Mouse (Mus musculus) embryonic facial prominence, embryonic 13.5 days (tissue): ENCODE data around the gene Ophn1. TPM values are rescaled to one million over a fixed set of nuclear protein-coding genes. Genes with fewer than 3 reads are reported as not detected.

Source experiments
- ATAC-seq: fragments of 200-750 bp; cut with Nextera tagmentation; 2 replicates; pipeline ENCODE4 v1.8.0; 2017; ENCODE audit warnings: low read depth; ENCODE audit not compliant: insufficient number of reproducible peaks, insufficient read depth, low FRiP score, low TSS enrichment
- H3K27ac ChIP-seq: fragments of 300-500 bp; sonication (generic); 2 replicates; pipeline ENCODE4 v1.5.1; 2015; ENCODE audit warnings: moderate library complexity, mild to moderate bottlenecking, inconsistent platforms
- H3K27me3 ChIP-seq: fragments of 300-500 bp; sonication (generic); 2 replicates; pipeline ENCODE4 v1.6.1; 2015; ENCODE audit warnings: mild to moderate bottlenecking, inconsistent platforms
- H3K36me3 ChIP-seq: fragments of 300-500 bp; sonication (generic); 2 replicates; pipeline ENCODE4 v1.6.1; 2015; ENCODE audit warnings: mild to moderate bottlenecking, inconsistent platforms
- H3K4me1 ChIP-seq: fragments of 300-500 bp; sonication (generic); 2 replicates; pipeline ENCODE4 v1.6.1; 2015; ENCODE audit warnings: inconsistent platforms
- H3K4me2 ChIP-seq: fragments of 300-500 bp; sonication (generic); 2 replicates; pipeline ENCODE4 v1.6.1; 2015; ENCODE audit warnings: moderate library complexity, mild to moderate bottlenecking, inconsistent platforms
- H3K4me3 ChIP-seq: fragments of 300-500 bp; sonication (generic); 2 replicates; pipeline ENCODE4 v1.5.1; 2015; ENCODE audit warnings: mild to moderate bottlenecking, inconsistent platforms
- H3K9ac ChIP-seq: fragments of 300-500 bp; sonication (generic); 2 replicates; pipeline ENCODE4 v1.6.1; 2015; ENCODE audit warnings: mild to moderate bottlenecking, inconsistent platforms
- H3K9me3 ChIP-seq: fragments of 300-500 bp; sonication (generic); 2 replicates; pipeline ENCODE4 v1.6.1; 2016; ENCODE audit warnings: inconsistent platforms
- WGBS: fragments of 180-500 bp; shearing (Covaris S2); methylation state at CpG from one replicate; pipeline ENCODE4 v1.1.7; 2015; ENCODE audit warnings: mixed read lengths; 5-methylcytosine and 5-hydroxymethylcytosine counted together
- polyA plus RNA-seq: library from polyadenylated mRNA; unstranded; fragments of >200 nt; fragmentation: Nextera tagmentation; extraction: Ambion mirVana; gene quantifications from 2 replicates; pipeline ENCODE4 v1.2.1, GENCODE M21; 2015

Ophn1 gene
- polyA plus RNA-seq, 1 experiment from 2014 or later = 21.1 TPM

- no peak for ATAC-seq
- no peak overlapping the region for H3K4me2 ChIP-seq
- H3K27ac ChIP-seq = no peak overlapping the region
- H3K9ac ChIP-seq = no peak overlapping the region
- no peaks in the 10 kb centered on the region for H3K36me3 ChIP-seq
- H3K9me3 ChIP-seq = no peaks in the 10 kb centered on the region
- WGBS = 77% methylated on average over 4 of the region's 4 CpGs
- H3K4me3 ChIP-seq = no peak overlapping the region
- H3K27me3 ChIP-seq = no peaks in the 10 kb centered on the region; the same call in 1 of the 2 replicates
- no peaks in the 10 kb centered on the region for H3K4me1 ChIP-seq
Measured at GRCm38 (mm10) chrX:98774247-98774950, 116.4 kb downstream of the Ophn1 start.

GRCm38 (mm10) chrX:98755089-98755488 lies 135.7 kb downstream of the Ophn1 start:
- WGBS = 49% methylated on average over 2 of the region's 2 CpGs
- Histone ChIP-seq H3K4me1 (no peaks in the 10 kb centered on the region), H3K9me3 (no peaks in the 10 kb centered on the region), H3K4me3 (no peak overlapping the region), H3K4me2 (no peak overlapping the region), H3K27ac (no peak overlapping the region), H3K27me3 (peaks cover 4% of the 10 kb centered on the region), H3K36me3 (no peaks in the 10 kb centered on the region), H3K9ac (no peak overlapping the region)
- ATAC-seq = no peak

GRCm38 (mm10) chrX:98751279-98751817 lies 139.5 kb downstream of the Ophn1 start:
- H3K9ac ChIP-seq = no peak overlapping the region
- no peaks in the 10 kb centered on the region for H3K36me3 ChIP-seq
- 75% methylated on average over 1 of the region's 1 CpGs for WGBS
- H3K9me3 ChIP-seq = no peaks in the 10 kb centered on the region
- no peak for ATAC-seq
- H3K27me3 ChIP-seq = no peaks in the 10 kb centered on the region; the same call in 1 of the 2 replicates
- H3K4me2 ChIP-seq = no peak overlapping the region
- no peak overlapping the region for H3K27ac ChIP-seq
- no peaks in the 10 kb centered on the region for H3K4me1 ChIP-seq
- no peak overlapping the region for H3K4me3 ChIP-seq

GRCm38 (mm10) chrX:98736758-98737157 lies 154.1 kb downstream of the Ophn1 start:
- Histone ChIP-seq H3K4me3 (no peak overlapping the region), H3K27me3 (peaks cover 2% of the 10 kb centered on the region; the same call in 1 of the 2 replicates), H3K27ac (no peak overlapping the region), H3K9me3 (no peaks in the 10 kb centered on the region), H3K4me2 (no peak overlapping the region), H3K9ac (no peak overlapping the region), H3K36me3 (no peaks in the 10 kb centered on the region), H3K4me1 (0 out of 2 replicates have a peak, but pooled peaks cover 3% of the 10 kb centered on the region)
- 85% methylated on average over 5 of the region's 5 CpGs for WGBS
- no peak for ATAC-seq

GRCm38 (mm10) chrX:98722991-98723390 lies 167.8 kb downstream of the Ophn1 start:
- no peaks in the 10 kb centered on the region for H3K36me3 ChIP-seq
- ATAC-seq = no peak

GRCm38 (mm10) chrX:98707766-98708165 lies 183.1 kb downstream of the Ophn1 start:
- 0 out of 2 replicates have a peak, but pooled peaks cover 3% of the 10 kb centered on the region for H3K27me3 ChIP-seq

More at GRCm38 (mm10) chrX:98722991-98723390, 167.8 kb downstream of the Ophn1 start:
- Histone ChIP-seq H3K9me3 (no peaks in the 10 kb centered on the region), H3K4me2 (no peak overlapping the region), H3K27ac (no peak overlapping the region), H3K4me1 (no peaks in the 10 kb centered on the region), H3K9ac (no peak overlapping the region), H3K27me3 (no peaks in the 10 kb centered on the region), H3K4me3 (no peak overlapping the region)
- 88% methylated on average over 10 of the region's 10 CpGs for WGBS

GRCm38 (mm10) chrX:98701635-98702034 lies 189.2 kb downstream of the Ophn1 start:
- H3K27me3 ChIP-seq = 0 out of 2 replicates have a peak, but pooled peaks cover 3% of the 10 kb centered on the region
- no peak overlapping the region for H3K9ac ChIP-seq
- no peaks in the 10 kb centered on the region for H3K9me3 ChIP-seq
- no peak overlapping the region for H3K4me2 ChIP-seq
- H3K36me3 ChIP-seq = no peaks in the 10 kb centered on the region
- H3K4me1 ChIP-seq = no peaks in the 10 kb centered on the region
- H3K4me3 ChIP-seq = no peak overlapping the region
- ATAC-seq = no peak
- H3K27ac ChIP-seq = no peak overlapping the region
- 23% methylated on average over 4 of the region's 4 CpGs for WGBS

More at GRCm38 (mm10) chrX:98707766-98708165, 183.1 kb downstream of the Ophn1 start:
- Histone ChIP-seq H3K9me3 (no peaks in the 10 kb centered on the region), H3K4me2 (no peak overlapping the region), H3K4me1 (no peaks in the 10 kb centered on the region), H3K27ac (no peak overlapping the region), H3K4me3 (no peak overlapping the region), H3K36me3 (no peaks in the 10 kb centered on the region), H3K9ac (no peak overlapping the region)
- ATAC-seq = no peak

- no peak overlapping the region for H3K9ac ChIP-seq
- ATAC-seq = no peak
- H3K9me3 ChIP-seq = no peaks in the 10 kb centered on the region
- no peaks in the 10 kb centered on the region for H3K4me1 ChIP-seq
- H3K27ac ChIP-seq = no peak overlapping the region
- no peak overlapping the region for H3K4me2 ChIP-seq
- H3K36me3 ChIP-seq = no peaks in the 10 kb centered on the region
- H3K27me3 ChIP-seq = no peaks in the 10 kb centered on the region
- no peak overlapping the region for H3K4me3 ChIP-seq
Measured at GRCm38 (mm10) chrX:98682603-98683002, 208.2 kb downstream of the Ophn1 start.

GRCm38 (mm10) chrX:98681281-98681680 lies 209.5 kb downstream of the Ophn1 start:
- H3K9ac ChIP-seq = no peak overlapping the region
- H3K27ac ChIP-seq = no peak overlapping the region
- no peak overlapping the region for H3K4me3 ChIP-seq
- 63% methylated on average over 2 of the region's 2 CpGs for WGBS
- no peaks in the 10 kb centered on the region for H3K27me3 ChIP-seq
- ATAC-seq = no peak
- H3K4me2 ChIP-seq = no peak overlapping the region
- no peaks in the 10 kb centered on the region for H3K9me3 ChIP-seq
- no peaks in the 10 kb centered on the region for H3K4me1 ChIP-seq
- no peaks in the 10 kb centered on the region for H3K36me3 ChIP-seq

GRCm38 (mm10) chrX:98670988-98671387 lies 219.8 kb downstream of the Ophn1 start:
- Histone ChIP-seq H3K27ac (no peak overlapping the region), H3K9me3 (no peaks in the 10 kb centered on the region), H3K27me3 (no peaks in the 10 kb centered on the region), H3K4me3 (no peak overlapping the region), H3K4me1 (no peaks in the 10 kb centered on the region), H3K36me3 (no peaks in the 10 kb centered on the region), H3K4me2 (no peak overlapping the region), H3K9ac (no peak overlapping the region)
- no peak for ATAC-seq

GRCm38 (mm10) chrX:98651431-98651830 lies 239.4 kb downstream of the Ophn1 start:
- Histone ChIP-seq H3K27me3 (no peaks in the 10 kb centered on the region), H3K36me3 (no peaks in the 10 kb centered on the region), H3K27ac (no peak overlapping the region), H3K9ac (no peak overlapping the region), H3K4me2 (no peak overlapping the region), H3K9me3 (no peaks in the 10 kb centered on the region), H3K4me1 (no peaks in the 10 kb centered on the region), H3K4me3 (no peak overlapping the region)
- ATAC-seq = no peak

GRCm38 (mm10) chrX:98628666-98629404 lies 262.0 kb downstream of the Ophn1 start:
- no peak overlapping the region for H3K27ac ChIP-seq
- no peak overlapping the region for H3K9ac ChIP-seq
- WGBS = 83% methylated on average over 3 of the region's 3 CpGs
- H3K4me3 ChIP-seq = no peak overlapping the region
- no peaks in the 10 kb centered on the region; the same call in 1 of the 2 replicates for H3K27me3 ChIP-seq
- H3K4me1 ChIP-seq = no peaks in the 10 kb centered on the region
- no peaks in the 10 kb centered on the region for H3K9me3 ChIP-seq
- no peaks in the 10 kb centered on the region for H3K36me3 ChIP-seq
- no peak for ATAC-seq
- no peak overlapping the region for H3K4me2 ChIP-seq
